8 mouse cellular contexts compared by ENCODE assay signal in the genomic region with DNA sequence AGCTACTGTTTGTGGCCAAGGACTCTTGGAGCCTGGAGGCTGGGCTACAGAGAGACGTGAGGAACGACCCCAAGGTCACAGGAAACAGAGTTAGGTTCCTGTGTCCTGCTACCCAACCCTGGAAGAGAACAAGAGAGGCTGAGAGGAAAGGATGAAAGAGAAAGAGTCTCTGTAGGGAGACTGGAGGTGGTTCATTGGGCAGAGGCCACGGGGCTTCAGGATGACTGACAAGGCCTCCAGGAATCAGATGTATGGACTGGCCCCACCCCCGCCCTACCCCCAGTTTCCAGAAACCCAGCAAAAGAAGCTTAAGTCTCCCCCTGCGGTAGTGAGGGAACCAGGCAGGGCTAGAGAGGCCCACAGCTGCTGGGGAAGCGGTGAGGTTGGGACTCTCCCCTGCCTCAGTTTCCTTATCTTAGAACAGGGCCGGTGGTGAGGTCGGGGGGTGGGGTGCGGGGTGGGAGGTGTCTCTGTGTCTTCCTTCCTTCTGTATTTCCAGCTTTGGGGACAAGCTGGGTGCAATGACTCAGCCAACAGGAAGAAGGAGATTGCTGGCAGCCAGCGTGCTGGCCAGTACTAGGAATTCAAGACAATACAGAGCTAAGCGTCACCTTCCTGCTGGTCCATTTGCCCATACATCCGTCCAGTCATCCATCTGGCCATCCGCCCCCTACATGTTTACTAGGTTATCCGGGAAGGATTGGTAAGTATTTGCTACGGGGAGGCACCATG. TPM values are rescaled to one million over a fixed set of nuclear protein-coding genes. Genes with fewer than 3 reads are reported as not detected.
DNase-seq lines count a peak whose midpoint lies in the region; ATAC-seq lines count a peak whose summit lies in the region.

No protein-coding gene starts in this region.

- H3K4me2 ChIP-seq in heart, embryonic 13.5 days = peak overlapping the region; percentile 97
- H3K4me2 ChIP-seq in midbrain, embryonic 12.5 days (replicated peaks) = no peak overlapping the region

- H3K27ac ChIP-seq in heart, embryonic 13.5 days (replicated peaks) = peak overlapping the region; percentile 96
- peak overlapping the region; percentile 86 for H3K27ac ChIP-seq in midbrain, embryonic 12.5 days (replicated peaks)

- peak overlapping the region; percentile 84 for H3K9ac ChIP-seq in heart, embryonic 13.5 days
- no peak overlapping the region; the same call in 1 of the 2 replicates for H3K9ac ChIP-seq in midbrain, embryonic 12.5 days (replicated peaks)

- H3K27me3 ChIP-seq in heart, embryonic 13.5 days (replicated peaks) = no peaks in the 10 kb centered on the region
- H3K27me3 ChIP-seq in midbrain, embryonic 12.5 days = no peaks in the 10 kb centered on the region

- WGBS in heart, embryonic 13.5 days = 34% methylated on average over 15 of the region's 15 CpGs
- WGBS in midbrain, embryonic 12.5 days = 41% methylated on average over 15 of the region's 15 CpGs

- H3K4me1 ChIP-seq in heart, embryonic 13.5 days = peaks cover 49% of the 10 kb centered on the region
- peaks cover 26% of the 10 kb centered on the region for H3K4me1 ChIP-seq in midbrain, embryonic 12.5 days

- no peaks in the 10 kb centered on the region for H3K36me3 ChIP-seq in heart, embryonic 13.5 days
- H3K36me3 ChIP-seq in midbrain, embryonic 12.5 days = no peaks in the 10 kb centered on the region

- H3K4me3 ChIP-seq in heart, embryonic 13.5 days = peak overlapping the region; percentile 13; the same call in 1 of the 2 replicates
- no peak overlapping the region for H3K4me3 ChIP-seq in midbrain, embryonic 12.5 days

- DNase-seq in MN1 (ENCODE audit: low spot score) = peak; percentile 49
- peak; percentile 68 for DNase-seq in kidney, postnatal 10 days
- DNase-seq in spleen, postnatal 14 days (ENCODE audit: low spot score in 2 of 2) = no peak
- no peak for DNase-seq in layer of hippocampus, adult 9-10 months (ENCODE audit: low spot score)
- no peak for DNase-seq in ovary, adult 18-20 months (ENCODE audit: low spot score)

- no peaks in the 10 kb centered on the region for H3K9me3 ChIP-seq in heart, embryonic 13.5 days
- H3K9me3 ChIP-seq in midbrain, embryonic 12.5 days = no peaks in the 10 kb centered on the region

- ATAC-seq in common myeloid progenitor, adult 5-6 weeks (replicated peaks; ENCODE audit: low read depth, poor library complexity, severe bottlenecking) = peak; percentile 10; the same call in 1 of the 2 replicates
- ATAC-seq in heart, embryonic 13.5 days (ENCODE audit: extremely low read depth, insufficient number of reproducible peaks, low FRiP score, low TSS enrichment) = 0 out of 2 replicates have a peak, but pooled peaks have one; percentile 17
- ATAC-seq in midbrain, embryonic 12.5 days (ENCODE audit: low FRiP score, low read depth) = no peak

RNA-seq across cellular contexts. Expression of gene 1700001O22Rik, which starts 30.7 kb away (rescaled TPM):
- not detected in 2 replicates for total RNA-seq in common myeloid progenitor, adult 5-6 weeks (2017)
- 1.7 and 2.1 TPM in 2 replicates for polyA plus RNA-seq in heart, embryonic 13.5 days (2015; fragmentation: Nextera tagmentation; extraction: Ambion mirVana)
- 2.4 and 2.6 TPM in 2 replicates for polyA plus RNA-seq in midbrain, embryonic 12.5 days (2016; fragmentation: Nextera tagmentation; extraction: Ambion mirVana)

RNA-seq across cellular contexts. Expression of gene Ntmt1, which starts 34.9 kb away (rescaled TPM):
- total RNA-seq in common myeloid progenitor, adult 5-6 weeks (2017) = 16.4 and 26.9 TPM in 2 replicates
- polyA plus RNA-seq in heart, embryonic 13.5 days (2015; fragmentation: Nextera tagmentation; extraction: Ambion mirVana) = 72.7 and 81.4 TPM in 2 replicates
- 103 and 110 TPM in 2 replicates for polyA plus RNA-seq in midbrain, embryonic 12.5 days (2016; fragmentation: Nextera tagmentation; extraction: Ambion mirVana)

RNA-seq across cellular contexts. Expression of gene Asb6, which starts 57.4 kb away (rescaled TPM):
- 13.7 and 17.5 TPM in 2 replicates for total RNA-seq in common myeloid progenitor, adult 5-6 weeks (2017)
- 20.0 and 21.8 TPM in 2 replicates for polyA plus RNA-seq in heart, embryonic 13.5 days (2015; fragmentation: Nextera tagmentation; extraction: Ambion mirVana)
- 40.3 and 41.0 TPM in 2 replicates for polyA plus RNA-seq in midbrain, embryonic 12.5 days (2016; fragmentation: Nextera tagmentation; extraction: Ambion mirVana)

Comparison
In these comparisons a context has a peak if more than half of its experiments do, and no peak if none do; other contexts are left out.
1. DNase-seq: peak in MN1 (single experiment) and kidney, postnatal 10 days (single experiment); none in spleen, postnatal 14 days (0 of 2), layer of hippocampus, adult 9-10 months (single experiment) and ovary, adult 18-20 months (single experiment).